Mouse (Mus musculus): ENCODE data around the gene Ogg1.

The Ogg1 gene

DNA sequence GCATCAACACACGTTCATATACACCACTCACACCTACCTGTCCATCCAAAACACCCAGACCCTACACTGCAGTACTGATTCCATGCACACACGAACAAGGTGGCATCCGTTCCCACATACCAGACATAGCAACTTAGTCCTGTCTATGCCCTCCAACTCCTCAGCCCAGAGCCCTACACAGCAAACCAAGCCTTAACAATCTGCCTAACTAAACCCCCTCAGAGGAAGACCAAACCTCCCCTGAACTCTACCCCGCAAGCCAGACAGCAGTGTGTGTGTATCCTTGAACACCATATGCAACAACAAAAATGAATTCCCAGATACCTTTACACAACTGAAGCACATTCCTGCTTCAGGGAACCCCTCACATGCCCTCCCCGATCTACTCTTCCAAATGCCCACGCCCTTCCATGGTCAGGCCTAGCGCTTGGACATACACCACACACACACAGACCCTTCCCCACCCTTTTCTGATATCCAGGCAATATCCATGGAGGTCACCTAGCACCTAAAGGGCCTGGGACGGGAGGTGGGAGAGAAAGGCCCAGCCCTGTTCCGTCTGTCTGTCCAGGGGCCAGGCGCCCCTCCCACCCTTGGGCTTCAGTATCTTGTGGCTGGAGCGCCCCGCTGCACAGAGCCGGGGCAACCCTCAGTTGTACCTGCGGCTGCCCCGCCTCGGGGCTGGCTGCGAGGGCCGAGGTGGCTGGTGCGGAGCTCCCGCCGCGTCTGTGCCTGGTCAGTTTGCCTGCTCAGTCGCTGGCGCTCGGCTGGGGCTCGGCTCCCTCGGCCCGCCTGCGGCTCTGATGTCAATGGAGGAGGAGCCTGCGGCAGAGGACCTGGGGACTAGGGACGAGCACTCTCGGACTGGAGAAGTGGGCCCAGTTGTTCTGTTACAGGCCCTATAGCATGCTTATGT lies 16.7 kb downstream of the Ogg1 start, which contains the start of gene Camk1:
Gene Camk1, minus strand, starts transcription at position 808 of the 916 bp plus-strand sequence.
- no peaks in the 10 kb centered on the region for H3K27me3 ChIP-seq (ENCODE audit: control insufficient read depth, insufficient read depth, low read length, poor library complexity, severe bottlenecking)
- DNase-seq (ENCODE audit: low read depth, low spot score), result peak; percentile 21

GRCm38 (mm10) chr6:113344321-113344720 lies 17.5 kb downstream of the Ogg1 start:
- no peaks in the 10 kb centered on the region for H3K27me3 ChIP-seq (ENCODE audit: control insufficient read depth, insufficient read depth, low read length, poor library complexity, severe bottlenecking)
- H3K36me3 ChIP-seq (ENCODE audit: control insufficient read depth, insufficient read depth, low read length, poor library complexity, severe bottlenecking), result no peaks in the 10 kb centered on the region
- no peak for DNase-seq (ENCODE audit: low read depth, low spot score)

More for the DNA sequence above, 16.7 kb downstream of the Ogg1 start, which contains the start of gene Camk1:
- H3K36me3 ChIP-seq (ENCODE audit: control insufficient read depth, insufficient read depth, low read length, poor library complexity, severe bottlenecking), result no peaks in the 10 kb centered on the region

GRCm38 (mm10) chr6:113346897-113347296 lies 20.1 kb downstream of the Ogg1 start:
- no peak for DNase-seq (ENCODE audit: low read depth, low spot score)
- Histone ChIP-seq H3K27me3 (ENCODE audit: control insufficient read depth, insufficient read depth, low read length, poor library complexity, severe bottlenecking) (no peaks in the 10 kb centered on the region), H3K36me3 (ENCODE audit: control insufficient read depth, insufficient read depth, low read length, poor library complexity, severe bottlenecking) (no peaks in the 10 kb centered on the region)

- H3K36me3 ChIP-seq (ENCODE audit: control insufficient read depth, insufficient read depth, low read length, poor library complexity, severe bottlenecking), result no peaks in the 10 kb centered on the region
- 0 out of 2 replicates have a peak, but pooled peaks cover 2% of the 10 kb centered on the region for H3K27me3 ChIP-seq (ENCODE audit: control insufficient read depth, insufficient read depth, low read length, poor library complexity, severe bottlenecking)
- no peak for DNase-seq (ENCODE audit: low read depth, low spot score)
Observed at GRCm38 (mm10) chr6:113350538-113350937, 23.8 kb downstream of the Ogg1 start.

DNA sequence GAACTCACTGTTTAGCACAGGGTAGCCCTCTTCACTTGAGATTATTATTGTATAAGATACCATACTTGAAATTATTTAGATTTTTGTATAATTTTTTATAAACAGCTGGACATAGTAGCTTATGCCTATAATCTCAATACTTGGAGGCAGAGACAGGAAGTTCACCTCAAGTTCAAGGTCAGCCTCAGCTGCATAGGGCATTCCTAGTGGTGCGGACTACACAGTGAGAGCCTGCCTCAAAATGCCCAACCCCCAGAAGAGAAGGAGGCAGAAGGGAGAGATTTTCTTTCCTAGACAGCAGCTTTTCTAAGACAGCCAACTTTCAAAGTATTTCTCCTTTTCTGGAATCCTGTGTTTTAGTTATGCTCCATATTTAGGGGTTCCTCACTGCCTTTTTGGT lies 24.4 kb downstream of the Ogg1 start:
- DNase-seq (ENCODE audit: low read depth, low spot score), result no peak
- H3K36me3 ChIP-seq (ENCODE audit: control insufficient read depth, insufficient read depth, low read length, poor library complexity, severe bottlenecking), result no peaks in the 10 kb centered on the region
- 0 out of 2 replicates have a peak, but pooled peaks cover 2% of the 10 kb centered on the region for H3K27me3 ChIP-seq (ENCODE audit: control insufficient read depth, insufficient read depth, low read length, poor library complexity, severe bottlenecking)

DNA sequence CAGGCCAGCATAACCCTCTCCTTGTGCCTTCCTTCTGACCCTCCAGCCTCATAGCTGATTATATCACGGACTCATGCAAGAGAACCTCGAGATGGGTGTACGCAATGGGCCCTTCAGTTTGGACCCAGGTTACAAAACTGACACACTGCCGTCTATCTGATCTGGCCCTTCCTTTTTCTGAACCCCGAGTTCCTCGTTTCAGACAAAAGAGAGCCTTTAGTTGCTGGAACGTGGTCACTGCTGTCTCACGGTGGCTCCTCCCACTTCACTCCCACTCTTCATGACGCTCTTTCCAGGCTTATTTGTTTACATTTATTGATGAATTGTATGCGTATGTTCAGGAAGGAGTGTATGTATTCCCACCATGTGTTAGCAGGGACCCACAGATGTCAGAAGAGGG lies 24.9 kb downstream of the Ogg1 start:
- H3K36me3 ChIP-seq (ENCODE audit: control insufficient read depth, insufficient read depth, low read length, poor library complexity, severe bottlenecking), result no peaks in the 10 kb centered on the region
- 0 out of 2 replicates have a peak, but pooled peaks cover 2% of the 10 kb centered on the region for H3K27me3 ChIP-seq (ENCODE audit: control insufficient read depth, insufficient read depth, low read length, poor library complexity, severe bottlenecking)
- no peak for DNase-seq (ENCODE audit: low read depth, low spot score)

- no peak for DNase-seq (ENCODE audit: low read depth, low spot score)
- Histone ChIP-seq H3K27me3 (ENCODE audit: control insufficient read depth, insufficient read depth, low read length, poor library complexity, severe bottlenecking) (0 out of 2 replicates have a peak, but pooled peaks cover 2% of the 10 kb centered on the region), H3K36me3 (ENCODE audit: control insufficient read depth, insufficient read depth, low read length, poor library complexity, severe bottlenecking) (no peaks in the 10 kb centered on the region)
Observed at GRCm38 (mm10) chr6:113352820-113353219, 26.0 kb downstream of the Ogg1 start.

- no peak for DNase-seq (ENCODE audit: low read depth, low spot score)
- 0 out of 2 replicates have a peak, but pooled peaks cover 2% of the 10 kb centered on the region for H3K27me3 ChIP-seq (ENCODE audit: control insufficient read depth, insufficient read depth, low read length, poor library complexity, severe bottlenecking)
- H3K36me3 ChIP-seq (ENCODE audit: control insufficient read depth, insufficient read depth, low read length, poor library complexity, severe bottlenecking), result no peaks in the 10 kb centered on the region
Observed at GRCm38 (mm10) chr6:113353696-113354095, 26.9 kb downstream of the Ogg1 start.

- Histone ChIP-seq H3K27me3 (ENCODE audit: control insufficient read depth, insufficient read depth, low read length, poor library complexity, severe bottlenecking) (no peaks in the 10 kb centered on the region), H3K36me3 (ENCODE audit: control insufficient read depth, insufficient read depth, low read length, poor library complexity, severe bottlenecking) (no peaks in the 10 kb centered on the region)
- no peak for DNase-seq (ENCODE audit: low read depth, low spot score)
Observed at GRCm38 (mm10) chr6:113361476-113361875, 34.7 kb downstream of the Ogg1 start.

GRCm38 (mm10) chr6:113362241-113362640 lies 35.5 kb downstream of the Ogg1 start:
- DNase-seq (ENCODE audit: low read depth, low spot score), result no peak
- H3K27me3 ChIP-seq (ENCODE audit: control insufficient read depth, insufficient read depth, low read length, poor library complexity, severe bottlenecking), result no peaks in the 10 kb centered on the region
- H3K36me3 ChIP-seq (ENCODE audit: control insufficient read depth, insufficient read depth, low read length, poor library complexity, severe bottlenecking), result peaks cover 2% of the 10 kb centered on the region; the same call in 1 of the 2 replicates

DNA sequence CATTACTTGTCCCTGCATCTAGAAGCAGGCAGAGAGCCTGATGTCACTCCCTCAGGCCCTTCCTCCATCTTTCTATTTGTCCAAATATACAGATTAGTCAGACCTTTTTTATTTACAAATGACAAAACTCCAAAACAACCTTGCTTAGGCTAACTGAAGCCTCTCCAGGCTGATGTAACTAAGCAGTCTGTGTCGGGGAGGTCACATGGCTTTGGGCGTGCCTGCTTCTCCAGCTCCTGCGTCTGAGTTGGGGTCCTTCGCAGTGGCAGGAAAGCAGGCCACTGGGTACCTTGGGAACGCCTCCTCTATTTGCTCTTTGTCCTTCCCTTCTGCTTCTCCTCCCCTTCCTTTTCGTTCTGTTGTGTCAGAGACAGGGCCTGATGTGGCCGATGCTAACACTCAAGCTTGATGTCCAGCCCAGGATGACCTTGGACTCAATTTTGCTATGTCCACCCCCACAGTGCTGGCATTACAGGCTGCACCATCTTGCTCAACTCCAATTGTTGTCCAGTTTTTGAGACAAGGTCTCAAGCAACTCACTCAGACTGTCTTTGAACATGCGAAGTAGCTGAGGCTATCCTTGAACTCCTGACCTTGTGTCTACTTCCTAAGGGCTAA lies 37.9 kb downstream of the Ogg1 start:
- no peak for DNase-seq (ENCODE audit: low read depth, low spot score)
- Histone ChIP-seq H3K27me3 (ENCODE audit: control insufficient read depth, insufficient read depth, low read length, poor library complexity, severe bottlenecking) (no peaks in the 10 kb centered on the region), H3K36me3 (ENCODE audit: control insufficient read depth, insufficient read depth, low read length, poor library complexity, severe bottlenecking) (peaks cover 3% of the 10 kb centered on the region; the same call in 1 of the 2 replicates)

DNA sequence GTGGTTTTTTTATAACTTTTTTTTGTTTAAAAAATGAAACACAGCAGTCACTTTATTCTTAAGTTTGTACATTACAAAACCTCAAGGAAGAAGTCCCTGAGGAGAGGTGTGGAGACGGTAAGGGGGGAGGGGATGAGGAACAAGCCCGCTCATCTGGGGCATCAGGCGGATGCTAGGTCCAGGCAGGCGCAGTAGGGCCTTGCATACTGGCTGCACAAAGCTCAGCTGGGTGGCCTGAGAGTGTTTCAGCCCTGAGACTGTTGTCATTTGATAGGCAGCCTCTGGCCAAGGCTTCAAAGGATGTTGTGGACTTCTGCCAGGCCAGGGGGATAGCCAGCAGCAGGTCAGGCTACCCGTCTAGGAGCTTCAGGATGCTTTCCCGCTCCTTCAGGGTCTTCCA lies 39.9 kb downstream of the Ogg1 start:
- no peak for DNase-seq (ENCODE audit: low read depth, low spot score)
- H3K36me3 ChIP-seq (ENCODE audit: control insufficient read depth, insufficient read depth, low read length, poor library complexity, severe bottlenecking), result peaks cover 6% of the 10 kb centered on the region; the same call in 1 of the 2 replicates
- H3K27me3 ChIP-seq (ENCODE audit: control insufficient read depth, insufficient read depth, low read length, poor library complexity, severe bottlenecking), result no peaks in the 10 kb centered on the region

GRCm38 (mm10) chr6:113367574-113367973 lies 40.8 kb downstream of the Ogg1 start:
- Histone ChIP-seq H3K36me3 (ENCODE audit: control insufficient read depth, insufficient read depth, low read length, poor library complexity, severe bottlenecking) (peaks cover 6% of the 10 kb centered on the region; the same call in 1 of the 2 replicates), H3K27me3 (ENCODE audit: control insufficient read depth, insufficient read depth, low read length, poor library complexity, severe bottlenecking) (no peaks in the 10 kb centered on the region)
- no peak for DNase-seq (ENCODE audit: low read depth, low spot score)

- H3K27me3 ChIP-seq (ENCODE audit: control insufficient read depth, insufficient read depth, low read length, poor library complexity, severe bottlenecking), result no peaks in the 10 kb centered on the region
- no peak for DNase-seq (ENCODE audit: low read depth, low spot score)
- peaks cover 6% of the 10 kb centered on the region; the same call in 1 of the 2 replicates for H3K36me3 ChIP-seq (ENCODE audit: control insufficient read depth, insufficient read depth, low read length, poor library complexity, severe bottlenecking)
Observed at GRCm38 (mm10) chr6:113368124-113368523, 41.4 kb downstream of the Ogg1 start.

DNA sequence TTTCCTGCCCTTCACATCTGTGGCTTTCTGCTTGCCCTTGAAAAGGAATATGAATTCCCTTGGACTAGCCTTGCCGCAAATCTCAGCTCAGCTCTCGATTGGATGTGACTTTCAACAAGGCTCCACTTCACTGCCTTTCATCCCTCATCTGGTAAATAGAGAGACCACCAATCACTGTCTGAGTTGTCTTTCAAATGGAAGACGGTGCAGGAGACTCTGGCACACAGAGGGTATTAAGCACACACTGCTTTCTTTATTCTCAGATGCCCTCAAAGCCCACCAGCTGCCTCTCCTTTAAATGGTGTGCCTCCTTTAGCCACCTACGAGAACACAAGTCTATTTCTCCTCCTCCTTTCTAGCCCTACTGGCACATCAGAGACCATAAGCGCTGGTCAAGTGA lies 41.8 kb downstream of the Ogg1 start:
- peaks cover 6% of the 10 kb centered on the region; the same call in 1 of the 2 replicates for H3K36me3 ChIP-seq (ENCODE audit: control insufficient read depth, insufficient read depth, low read length, poor library complexity, severe bottlenecking)
- DNase-seq (ENCODE audit: low read depth, low spot score), result no peak
- no peaks in the 10 kb centered on the region for H3K27me3 ChIP-seq (ENCODE audit: control insufficient read depth, insufficient read depth, low read length, poor library complexity, severe bottlenecking)

All from splenic B cell, adult 2 months (primary cell).